Mouse (Mus musculus) brain, embryonic 14.5 days (tissue): ENCODE results near the gene Zfp46.

ENCODE experiments used
- CTCF ChIP-seq: fragments of 200-500 bp; IDR thresholded peaks from 2 replicates; pipeline ENCODE4 v1.5.1; 2012; ENCODE audit warnings: inconsistent platforms, mild to moderate bottlenecking, moderate library complexity, borderline replicate concordance; ENCODE audit not compliant: insufficient read depth, insufficient read length; ENCODE audit errors: extremely low read depth
- POLR2A ChIP-seq: fragments of 200-500 bp; IDR thresholded peaks from 2 replicates; pipeline ENCODE4 v1.6.1; 2012; ENCODE audit warnings: mild to moderate bottlenecking, inconsistent platforms, borderline replicate concordance; ENCODE audit not compliant: poor library complexity, insufficient read depth, insufficient read length, severe bottlenecking; ENCODE audit errors: extremely low read depth

DNA sequence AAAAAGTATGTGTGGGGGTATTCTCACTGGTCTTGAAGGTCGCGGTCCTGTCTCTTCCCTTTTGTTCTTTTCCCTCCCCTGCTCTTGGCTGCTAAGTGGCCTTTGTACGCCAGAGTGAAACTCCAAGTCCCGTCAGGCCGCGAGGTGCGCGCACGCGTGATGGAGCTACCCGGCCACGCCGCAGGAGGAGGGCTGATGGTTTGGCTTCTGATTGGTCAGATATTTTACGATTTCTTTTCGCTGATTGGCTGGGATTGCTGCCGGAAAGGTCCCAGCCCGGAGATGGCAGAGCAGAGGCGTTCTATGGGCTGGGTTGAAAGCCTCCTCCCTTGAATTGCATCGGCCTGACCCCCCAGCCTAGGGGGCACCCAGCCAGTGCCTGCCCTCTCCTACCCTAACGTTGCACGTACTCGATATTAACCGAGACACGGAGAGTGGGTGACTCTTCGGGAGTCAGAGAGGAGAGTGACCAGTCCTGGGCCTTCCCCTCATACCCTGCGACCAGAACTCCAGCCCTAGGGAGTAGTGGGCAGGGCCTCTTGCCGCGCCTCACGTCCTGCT lies 1.4 kb downstream of the Zfp46 start:
- TF ChIP-seq POLR2A = peak; percentile 14; the same call in 1 of the 2 replicates
- TF ChIP-seq CTCF = no peak
